Mouse (Mus musculus): ENCODE results near the gene Hsf5. TPM values are rescaled to one million over a fixed set of nuclear protein-coding genes. Genes with fewer than 3 reads are reported as not detected.

Gene Hsf5
- polyA plus RNA-seq, 1 experiment from 2014 or later, result 0.16 TPM

DNA sequence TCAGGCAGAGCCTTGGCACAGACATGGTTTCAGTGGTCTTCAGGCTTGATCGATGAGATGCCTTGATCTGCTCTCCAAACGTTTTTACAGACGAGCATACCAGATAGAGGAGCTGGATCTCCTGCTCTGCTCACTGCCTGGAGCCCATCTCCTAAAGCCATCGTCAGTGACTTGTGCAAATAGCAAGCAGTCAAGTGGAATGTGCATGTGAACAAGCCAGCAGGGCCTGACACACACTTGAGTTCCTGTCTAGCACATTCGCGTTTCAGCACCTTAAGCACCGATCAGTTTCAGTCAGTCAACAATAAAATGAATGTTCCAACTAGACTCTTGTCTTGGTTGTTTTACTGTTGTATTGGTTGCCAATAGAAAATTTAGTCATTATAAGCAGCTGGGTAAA lies 42.3 kb downstream of the Hsf5 start:
- no peak overlapping the region for H3K27ac ChIP-seq
- no peak for ATAC-seq (replicated peaks; ENCODE audit: low FRiP score, low read depth)
- H3K4me2 ChIP-seq (ENCODE audit: low read length), result no peak overlapping the region
- no peaks in the 10 kb centered on the region for H3K4me1 ChIP-seq (replicated peaks; ENCODE audit: insufficient read depth, low read length)
- H3K9me3 ChIP-seq (replicated peaks; ENCODE audit: low read length), result no peaks in the 10 kb centered on the region
- no peak for DNase-seq (ENCODE audit: low spot score)
- H3K9ac ChIP-seq (ENCODE audit: low read depth, low read length), result no peak overlapping the region
- no peak overlapping the region for H3K4me3 ChIP-seq (replicated peaks; ENCODE audit: low read depth, low read length)
- no peaks in the 10 kb centered on the region for H3K36me3 ChIP-seq (ENCODE audit: insufficient read depth, low read length)
- no peak for TF ChIP-seq CTCF (IDR thresholded peaks at IDR 0.05; ENCODE audit: low read depth)
- WGBS, result 65% methylated on average over 7 of the region's 7 CpGs
- H3K27me3 ChIP-seq (ENCODE audit: insufficient read depth, low read length), result no peaks in the 10 kb centered on the region

DNA sequence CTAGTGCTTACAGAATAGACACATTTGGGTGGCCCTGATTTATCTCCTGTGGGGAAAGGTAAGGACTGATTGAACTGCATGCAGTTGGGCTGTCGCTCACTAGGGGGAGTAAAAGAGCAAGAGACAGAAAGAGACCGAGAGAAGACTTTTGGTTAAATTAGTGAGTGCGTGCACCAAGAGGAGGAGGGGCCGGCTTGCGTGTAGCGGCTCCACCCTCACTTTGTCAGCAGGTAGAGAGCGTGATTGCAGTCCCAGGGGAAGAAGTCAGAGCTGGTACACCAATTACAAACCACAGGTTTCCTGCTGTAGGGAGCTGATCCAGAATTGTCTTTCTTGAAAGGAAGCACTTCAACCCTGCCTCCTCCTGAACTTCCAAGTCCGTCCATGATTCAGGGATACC lies 45.4 kb downstream of the Hsf5 start, which contains the start of gene Rnf43:
Gene Rnf43 (plus strand): TSS at position 316 of the 400 bp plus-strand sequence.
- Histone ChIP-seq H3K27ac (no peak within 1 kb of the TSS), H3K4me1 (replicated peaks; ENCODE audit: insufficient read depth, low read length) (no peaks in the 10 kb centered on the region), H3K27me3 (ENCODE audit: insufficient read depth, low read length) (no peaks in the 10 kb centered on the region), H3K4me3 (replicated peaks; ENCODE audit: low read depth, low read length) (peak within 1 kb of the TSS; percentile 44), H3K9me3 (replicated peaks; ENCODE audit: low read length) (no peaks in the 10 kb centered on the region), H3K36me3 (ENCODE audit: insufficient read depth, low read length) (no peaks in the 10 kb centered on the region), H3K9ac (ENCODE audit: low read depth, low read length) (peak within 1 kb of the TSS; percentile 32), H3K4me2 (ENCODE audit: low read length) (peak within 1 kb of the TSS; percentile 54)
- peak; percentile 80; the same call in 1 of the 2 replicates for ATAC-seq (replicated peaks; ENCODE audit: low FRiP score, low read depth)
- peak; percentile 91 for DNase-seq (ENCODE audit: low spot score)
- 0% methylated on average over 8 of the region's 8 CpGs for WGBS
- TF ChIP-seq CTCF (IDR thresholded peaks at IDR 0.05; ENCODE audit: low read depth), result peak; percentile 96

- 4% methylated on average over 14 of the region's 14 CpGs for WGBS
- H3K27me3 ChIP-seq (ENCODE audit: insufficient read depth, low read length), result no peaks in the 10 kb centered on the region
- no peaks in the 10 kb centered on the region for H3K9me3 ChIP-seq (replicated peaks; ENCODE audit: low read length)
- H3K4me2 ChIP-seq (ENCODE audit: low read length), result peak overlapping the region; percentile 54
- peak overlapping the region; percentile 44 for H3K4me3 ChIP-seq (replicated peaks; ENCODE audit: low read depth, low read length)
- no peaks in the 10 kb centered on the region for H3K36me3 ChIP-seq (ENCODE audit: insufficient read depth, low read length)
- no peaks in the 10 kb centered on the region for H3K4me1 ChIP-seq (replicated peaks; ENCODE audit: insufficient read depth, low read length)
- ATAC-seq (replicated peaks; ENCODE audit: low FRiP score, low read depth) (no peak), DNase-seq (ENCODE audit: low spot score) (no peak)
- no peak overlapping the region for H3K27ac ChIP-seq
- peak overlapping the region; percentile 32 for H3K9ac ChIP-seq (ENCODE audit: low read depth, low read length)
- TF ChIP-seq CTCF (IDR thresholded peaks at IDR 0.05; ENCODE audit: low read depth), result no peak
Observed at GRCm38 (mm10) chr11:87662822-87663221, 45.9 kb downstream of the Hsf5 start.

GRCm38 (mm10) chr11:87663948-87664347 lies 47.0 kb downstream of the Hsf5 start:
- ATAC-seq (replicated peaks; ENCODE audit: low FRiP score, low read depth) (no peak), DNase-seq (ENCODE audit: low spot score) (no peak)
- Histone ChIP-seq H3K4me3 (replicated peaks; ENCODE audit: low read depth, low read length) (peak overlapping the region; percentile 44), H3K9me3 (replicated peaks; ENCODE audit: low read length) (no peaks in the 10 kb centered on the region), H3K9ac (ENCODE audit: low read depth, low read length) (peak overlapping the region; percentile 38; the same call in 1 of the 2 replicates), H3K27ac (no peak overlapping the region), H3K4me1 (replicated peaks; ENCODE audit: insufficient read depth, low read length) (no peaks in the 10 kb centered on the region), H3K4me2 (ENCODE audit: low read length) (peak overlapping the region; percentile 54), H3K27me3 (ENCODE audit: insufficient read depth, low read length) (no peaks in the 10 kb centered on the region), H3K36me3 (ENCODE audit: insufficient read depth, low read length) (no peaks in the 10 kb centered on the region)
- TF ChIP-seq CTCF (IDR thresholded peaks at IDR 0.05; ENCODE audit: low read depth), result no peak
- WGBS, result 57% methylated on average over 6 of the region's 6 CpGs

DNA sequence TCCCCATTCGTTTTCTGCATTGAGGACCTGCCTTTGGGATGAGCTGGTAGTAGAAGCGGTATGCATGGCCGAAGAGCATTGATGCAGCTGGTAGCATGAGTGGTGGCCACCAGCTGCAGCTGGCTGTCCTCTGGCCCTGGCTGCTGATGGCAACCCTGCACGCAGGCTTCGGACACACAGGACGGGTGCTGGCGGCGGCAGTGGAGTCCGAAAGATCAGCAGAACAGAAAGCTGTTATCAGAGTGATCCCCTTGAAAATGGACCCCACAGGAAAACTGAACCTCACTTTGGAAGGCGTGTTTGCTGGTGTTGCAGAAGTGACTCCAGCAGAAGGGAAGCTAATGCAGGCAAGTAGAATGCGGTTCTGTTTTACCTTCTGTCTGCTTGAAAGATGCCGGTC lies 47.6 kb downstream of the Hsf5 start:
- Histone ChIP-seq H3K9ac (ENCODE audit: low read depth, low read length) (peak overlapping the region; percentile 38; the same call in 1 of the 2 replicates), H3K4me2 (ENCODE audit: low read length) (peak overlapping the region; percentile 54), H3K27me3 (ENCODE audit: insufficient read depth, low read length) (no peaks in the 10 kb centered on the region), H3K36me3 (ENCODE audit: insufficient read depth, low read length) (no peaks in the 10 kb centered on the region), H3K9me3 (replicated peaks; ENCODE audit: low read length) (no peaks in the 10 kb centered on the region), H3K4me1 (replicated peaks; ENCODE audit: insufficient read depth, low read length) (no peaks in the 10 kb centered on the region), H3K27ac (no peak overlapping the region), H3K4me3 (replicated peaks; ENCODE audit: low read depth, low read length) (peak overlapping the region; percentile 44)
- DNase-seq (ENCODE audit: low spot score), result no peak
- no peak for ATAC-seq (replicated peaks; ENCODE audit: low FRiP score, low read depth)
- whole genome bisulfite sequencing, result 63% methylated on average over 12 of the region's 12 CpGs
- TF ChIP-seq CTCF (IDR thresholded peaks at IDR 0.05; ENCODE audit: low read depth), result no peak

DNA sequence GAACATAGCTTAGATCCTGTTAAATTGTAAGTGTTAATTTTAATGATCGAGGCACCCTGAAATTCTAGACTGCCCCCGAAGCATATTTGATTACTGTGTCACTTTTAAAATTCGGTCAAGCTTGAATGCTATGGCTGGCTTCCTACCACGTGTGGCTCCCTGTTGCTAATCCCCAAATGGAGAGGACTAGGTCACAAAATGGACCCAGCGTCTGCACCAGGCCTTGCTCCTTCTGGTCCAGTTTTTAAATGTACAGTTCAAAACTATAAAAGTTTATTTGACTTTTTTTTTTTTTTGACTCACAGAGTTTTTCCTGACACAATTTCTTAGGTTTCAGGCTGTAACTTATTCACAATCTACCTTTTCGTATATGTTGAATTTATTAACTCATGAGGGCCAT lies 48.3 kb downstream of the Hsf5 start:
- TF ChIP-seq CTCF (IDR thresholded peaks at IDR 0.05; ENCODE audit: low read depth), result no peak
- DNase-seq (ENCODE audit: low spot score) (peak; percentile 27), ATAC-seq (replicated peaks; ENCODE audit: low FRiP score, low read depth) (no peak)
- H3K9ac ChIP-seq (ENCODE audit: low read depth, low read length), result no peak overlapping the region
- no peaks in the 10 kb centered on the region for H3K27me3 ChIP-seq (ENCODE audit: insufficient read depth, low read length)
- no peak overlapping the region for H3K27ac ChIP-seq
- WGBS, result 58% methylated on average over 6 of the region's 6 CpGs
- no peaks in the 10 kb centered on the region for H3K4me1 ChIP-seq (replicated peaks; ENCODE audit: insufficient read depth, low read length)
- no peak overlapping the region for H3K4me3 ChIP-seq (replicated peaks; ENCODE audit: low read depth, low read length)
- H3K36me3 ChIP-seq (ENCODE audit: insufficient read depth, low read length), result no peaks in the 10 kb centered on the region
- peak overlapping the region; percentile 34 for H3K4me2 ChIP-seq (ENCODE audit: low read length)
- H3K9me3 ChIP-seq (replicated peaks; ENCODE audit: low read length), result no peaks in the 10 kb centered on the region

- Histone ChIP-seq H3K4me1 (replicated peaks; ENCODE audit: insufficient read depth, low read length) (no peaks in the 10 kb centered on the region), H3K27me3 (ENCODE audit: insufficient read depth, low read length) (no peaks in the 10 kb centered on the region), H3K4me2 (ENCODE audit: low read length) (peak overlapping the region; percentile 34), H3K4me3 (replicated peaks; ENCODE audit: low read depth, low read length) (no peak overlapping the region), H3K9me3 (replicated peaks; ENCODE audit: low read length) (no peaks in the 10 kb centered on the region), H3K9ac (ENCODE audit: low read depth, low read length) (no peak overlapping the region), H3K27ac (no peak overlapping the region), H3K36me3 (ENCODE audit: insufficient read depth, low read length) (no peaks in the 10 kb centered on the region)
- ATAC-seq (replicated peaks; ENCODE audit: low FRiP score, low read depth) (no peak), DNase-seq (ENCODE audit: low spot score) (no peak)
- 67% methylated on average over 2 of the region's 2 CpGs for WGBS
- no peak for TF ChIP-seq CTCF (IDR thresholded peaks at IDR 0.05; ENCODE audit: low read depth)
Observed at GRCm38 (mm10) chr11:87665658-87666057, 48.7 kb downstream of the Hsf5 start.
